Mouse (Mus musculus) cerebellum, adult 9-11 months (tissue): Measurements from ENCODE around the gene Olfr1243.
"Not testable (repeated sequence)": the region's sequence is repeated elsewhere in the genome, so short reads cannot be mapped to it uniquely, and the experiment has no call there.

Source experiments
- DNase-seq: peaks from one replicate; pipeline ENCODE4 v3.0.0; 2022

Olfr1243 gene

GRCm38 (mm10) chr2:89531387-89531786, at the start of gene Olfr1243:
Gene Olfr1243, minus strand, starts transcription at chr2:89531487.
- DNase-seq = no peak

DNA sequence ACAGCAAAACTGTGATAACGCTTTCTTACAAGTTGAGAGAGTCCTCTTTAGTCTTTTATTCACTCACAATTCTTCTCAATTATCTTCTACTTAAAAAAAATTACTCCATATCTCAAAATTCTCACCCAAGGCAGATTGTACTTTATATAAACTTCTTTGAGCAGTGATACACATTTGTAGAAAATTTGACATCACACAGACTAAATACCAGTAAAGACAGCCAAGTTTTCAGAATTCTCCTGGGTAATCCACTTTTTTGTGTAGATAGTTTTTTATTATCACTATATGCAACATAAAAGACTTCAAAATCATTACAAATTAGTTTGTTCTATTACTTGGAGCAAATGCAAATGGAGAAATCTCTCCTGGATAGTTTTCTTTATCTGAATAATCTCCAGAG, 47.1 kb upstream of the Olfr1243 start, which contains the start of gene Olfr1245:
Gene Olfr1245 (minus strand): TSS at position 101 of the 400 bp plus-strand sequence.
- DNase-seq = no peak

DNA sequence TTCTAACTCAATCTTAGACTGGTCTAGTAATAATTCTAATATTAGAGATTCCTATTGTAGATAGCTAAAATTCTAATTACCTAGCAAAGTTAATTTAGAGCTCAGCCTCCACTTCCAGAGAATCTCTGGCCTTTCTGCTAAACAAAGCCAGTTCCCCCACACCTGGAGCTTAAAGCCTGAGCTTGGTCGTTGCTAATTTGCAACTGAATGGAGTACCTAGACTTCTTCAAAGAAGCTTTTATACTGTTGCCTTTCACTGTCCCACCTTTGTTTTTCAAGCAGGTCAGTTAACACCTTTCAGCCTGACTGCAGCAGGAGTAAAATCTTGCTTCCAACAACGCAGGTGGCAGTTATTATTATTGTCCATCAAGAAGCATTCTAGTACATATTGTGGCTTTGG, 31.4 kb upstream of the Olfr1243 start:
- not testable (repeated sequence) for DNase-seq

- DNase-seq = no peak
Observed at GRCm38 (mm10) chr2:89544516-89544915, 13.2 kb upstream of the Olfr1243 start.

- DNase-seq = no peak
Observed at GRCm38 (mm10) chr2:89539923-89540322, 8.6 kb upstream of the Olfr1243 start.

- no peak for DNase-seq
Observed at GRCm38 (mm10) chr2:89498235-89498634, 33.1 kb downstream of the Olfr1243 start, which contains the start of gene Olfr1242. Gene Olfr1242, minus strand, starts transcription at chr2:89498335.

- no peak for DNase-seq
Observed at GRCm38 (mm10) chr2:89487026-89487425, 44.3 kb downstream of the Olfr1243 start, which contains the start of gene Olfr1241. Gene Olfr1241, minus strand, starts transcription at chr2:89487126.
